Mouse (Mus musculus): ENCODE measurements around the gene Naxd. TPM values are rescaled to one million over a fixed set of nuclear protein-coding genes. Genes with fewer than 3 reads are reported as not detected.
"Not testable (repeated sequence)": the region's sequence is repeated elsewhere in the genome, so short reads cannot be mapped to it uniquely, and the experiment has no call there.

The Naxd gene
- total RNA-seq, 4 experiments from 2014 or later = 48.7 to 62.5 (median 56.0) TPM

DNA sequence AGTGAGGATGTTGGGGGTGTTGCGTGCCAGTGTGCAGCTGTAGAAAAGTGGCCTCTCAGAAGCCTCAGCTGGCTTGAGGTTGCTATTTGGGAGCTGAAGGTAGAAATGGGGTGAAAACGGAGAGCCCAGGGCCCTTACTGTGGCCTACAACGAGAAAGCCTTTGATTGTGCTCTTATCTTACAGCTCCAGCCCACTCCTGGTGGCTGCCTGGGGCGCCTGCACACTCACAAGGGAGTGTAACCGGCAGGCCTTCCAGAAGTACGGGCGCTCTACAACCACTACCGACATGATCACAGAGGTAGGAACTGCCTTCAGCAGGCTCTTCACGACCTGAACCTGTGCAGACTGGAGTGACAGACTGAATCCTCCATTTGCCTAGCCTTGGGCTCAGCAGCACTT is 15.4 kb downstream of the Naxd start:
- no peak for DNase-seq (ENCODE audit: low spot score in 2 of 2)

DNA sequence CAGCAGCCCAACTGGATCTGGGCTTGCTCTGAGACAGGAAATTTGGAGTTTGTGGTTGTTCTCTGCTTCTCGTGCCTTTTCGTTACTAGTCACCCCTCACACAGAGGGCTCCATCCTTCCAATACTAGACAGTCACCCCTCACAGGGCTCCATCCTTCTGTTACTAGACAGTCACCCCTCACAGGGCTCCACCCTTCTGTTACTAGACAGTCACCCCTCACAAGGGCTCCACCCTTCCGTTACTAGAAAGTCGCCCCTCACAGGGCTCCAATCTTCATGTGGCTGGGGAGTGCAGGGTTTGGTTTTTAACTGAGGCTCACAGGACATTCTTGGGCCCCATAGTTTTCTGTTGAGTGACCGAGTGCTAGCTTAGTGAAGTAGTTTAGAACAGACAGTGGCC is 15.9 kb downstream of the Naxd start:
- no peak for DNase-seq (ENCODE audit: low spot score in 2 of 2)

DNA sequence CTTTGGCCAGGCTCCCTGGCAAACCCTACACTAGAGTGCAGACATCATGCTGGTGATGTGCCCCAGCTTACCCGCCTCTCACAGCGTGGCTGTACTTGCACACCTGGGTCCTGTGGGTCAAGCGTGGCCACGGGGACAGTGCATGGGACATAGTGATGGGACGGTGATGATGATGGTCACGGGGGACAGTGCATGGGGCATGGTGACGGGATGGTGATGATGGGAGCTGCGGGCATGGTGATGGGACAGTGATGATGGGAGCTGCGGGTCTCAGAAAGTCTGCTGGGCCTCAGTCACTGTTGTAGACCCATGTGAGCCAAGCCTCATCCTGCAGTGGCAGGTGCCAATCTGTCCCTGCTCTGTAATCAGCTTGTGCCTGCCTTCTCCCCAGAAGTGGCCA is 19.0 kb downstream of the Naxd start:
- no peak for DNase-seq (ENCODE audit: low spot score in 2 of 2)

DNA sequence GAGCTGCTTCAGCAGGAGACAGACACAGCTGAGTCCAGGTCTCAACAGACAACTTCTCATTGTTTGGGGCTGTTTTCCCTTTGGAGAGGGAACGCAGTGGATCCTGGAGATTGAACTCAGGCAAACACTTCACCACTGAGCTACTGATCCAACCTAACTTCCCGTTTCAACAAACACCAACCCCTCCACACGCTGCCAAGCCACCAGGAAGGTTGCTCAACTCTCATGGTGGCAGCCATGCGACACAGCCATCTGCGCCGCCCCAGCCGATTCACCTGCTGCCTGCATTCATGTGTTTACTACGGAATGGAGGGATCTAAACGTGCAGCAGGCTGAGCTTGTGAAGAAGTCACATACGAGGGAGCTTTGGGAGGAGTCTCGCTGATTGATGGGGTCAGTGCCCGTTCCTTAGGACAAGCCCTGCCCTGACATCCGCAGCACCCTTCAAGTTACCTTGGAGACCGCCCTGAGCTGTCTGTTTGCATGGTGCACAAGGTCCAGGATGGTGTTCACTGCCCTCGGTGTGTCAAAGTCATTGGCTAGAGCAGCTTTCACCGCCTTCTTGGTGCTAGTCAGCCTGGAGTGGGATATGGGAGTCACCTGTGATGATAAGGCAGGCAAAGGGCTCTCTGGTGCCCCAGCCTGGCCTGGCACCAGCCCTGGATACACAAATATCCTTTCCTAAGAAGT is 20.2 kb downstream of the Naxd start:
- DNase-seq (ENCODE audit: low spot score in 2 of 2) = no peak

DNA sequence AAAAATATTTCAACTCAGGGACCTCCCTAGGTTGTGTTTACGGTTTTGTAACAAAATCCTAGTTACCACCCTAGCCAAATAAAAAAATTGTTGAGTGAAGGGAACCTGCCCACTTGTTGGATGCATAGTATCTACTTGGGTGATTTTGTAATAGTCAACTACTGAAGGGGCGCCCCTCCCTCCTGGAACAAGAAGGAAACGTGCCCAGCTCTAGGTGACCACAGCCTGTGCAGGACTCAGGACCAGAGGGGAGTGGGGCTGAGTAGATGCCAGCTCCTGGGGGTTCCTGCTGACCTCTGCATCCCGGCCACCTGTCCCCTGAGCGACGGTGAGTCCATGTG is 20.7 kb downstream of the Naxd start:
- no peak for DNase-seq (ENCODE audit: low spot score in 2 of 2)

DNA sequence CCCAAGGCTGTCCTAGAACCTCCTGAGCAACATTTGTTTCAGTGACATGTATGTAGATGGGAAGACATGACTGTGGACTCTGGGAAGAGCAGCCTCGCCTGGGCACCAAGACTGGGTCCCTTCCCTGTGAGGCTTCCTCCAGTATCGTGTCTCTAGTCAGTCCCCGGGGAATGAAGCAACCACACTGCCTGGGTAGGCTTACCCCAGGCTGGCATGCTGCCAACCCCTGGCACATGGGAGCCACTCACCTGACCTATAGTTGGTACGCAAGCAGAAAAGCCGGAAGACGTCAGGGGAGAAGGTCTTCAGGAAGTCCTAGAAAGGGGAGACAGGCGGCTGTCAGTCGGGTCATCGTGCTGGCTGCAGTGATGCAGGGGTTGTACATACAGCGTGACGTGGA is 21.4 kb downstream of the Naxd start:
- DNase-seq (ENCODE audit: low spot score in 2 of 2) = no peak

DNA sequence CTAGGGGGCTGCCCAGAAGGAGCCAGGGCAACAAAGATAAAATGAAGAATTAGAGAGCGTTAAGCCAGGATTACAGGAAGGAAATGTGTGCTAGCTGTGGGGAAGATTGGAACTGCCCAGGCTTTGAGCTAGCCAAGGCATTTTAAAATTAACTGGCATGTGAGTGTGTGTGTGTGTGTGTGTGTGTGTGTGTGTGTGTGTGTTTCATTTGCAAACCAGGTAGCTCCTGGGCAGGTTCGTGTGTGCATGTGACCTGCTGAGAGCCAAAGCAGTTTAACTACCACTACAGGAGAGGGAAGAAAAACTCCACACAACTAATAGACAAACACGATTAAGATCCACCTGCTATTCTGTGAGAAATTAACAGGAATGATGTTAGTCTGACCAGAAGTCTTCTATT is 26.0 kb downstream of the Naxd start:
- no peak for DNase-seq (ENCODE audit: low spot score in 2 of 2)

DNA sequence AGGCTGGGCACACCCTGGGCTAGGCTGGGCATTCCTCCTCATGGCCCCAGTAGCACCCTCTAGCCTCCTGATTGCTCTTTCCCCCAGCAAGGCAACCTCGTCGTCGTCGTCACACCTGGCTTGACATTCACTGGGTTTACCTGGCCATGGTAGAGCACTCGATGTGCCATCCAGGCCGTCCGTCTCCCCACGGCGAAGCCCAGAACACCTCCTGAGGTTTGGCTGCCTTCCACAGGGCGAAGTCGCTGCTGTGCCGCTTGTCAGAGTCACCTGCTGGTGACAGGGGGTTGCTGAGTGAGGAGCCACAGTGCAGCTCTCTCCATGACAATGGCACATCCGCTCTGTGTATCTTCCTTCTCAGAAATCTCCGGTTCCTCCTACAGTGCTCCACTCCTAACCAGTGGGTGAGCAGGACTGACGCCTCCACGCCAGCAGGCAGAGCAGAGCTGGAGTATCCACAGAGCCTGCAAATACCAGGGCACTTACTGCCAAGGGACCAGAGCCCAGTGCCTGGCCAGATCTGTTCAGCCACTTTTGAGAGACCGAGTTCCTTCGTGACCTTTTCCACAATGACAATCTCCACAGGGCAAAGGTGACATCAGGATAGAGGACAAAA is 33.0 kb downstream of the Naxd start:
- peak in 1 of 2 experiments; percentile 24 for DNase-seq (ENCODE audit: low spot score in 2 of 2)

DNA sequence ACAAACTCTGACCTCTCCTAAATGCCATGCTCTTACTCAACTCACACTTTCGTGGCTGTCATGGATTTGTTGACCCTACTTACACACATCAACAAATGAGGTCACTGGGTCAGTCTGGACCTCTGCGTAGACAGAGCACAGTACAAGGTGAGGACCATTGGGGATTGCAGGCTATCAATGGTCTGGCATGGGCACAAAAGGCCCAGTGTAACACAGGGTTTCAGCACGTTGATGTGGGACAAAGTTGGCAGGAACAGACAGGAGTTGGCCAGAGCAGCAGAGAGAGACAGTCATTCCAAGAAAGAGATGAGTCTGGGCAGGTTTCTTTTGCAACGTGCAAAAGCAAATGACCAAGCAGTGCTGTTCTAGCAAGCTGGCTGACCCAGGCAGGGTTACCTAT is 33.5 kb downstream of the Naxd start:
- no peak for DNase-seq (ENCODE audit: low spot score in 2 of 2)

DNA sequence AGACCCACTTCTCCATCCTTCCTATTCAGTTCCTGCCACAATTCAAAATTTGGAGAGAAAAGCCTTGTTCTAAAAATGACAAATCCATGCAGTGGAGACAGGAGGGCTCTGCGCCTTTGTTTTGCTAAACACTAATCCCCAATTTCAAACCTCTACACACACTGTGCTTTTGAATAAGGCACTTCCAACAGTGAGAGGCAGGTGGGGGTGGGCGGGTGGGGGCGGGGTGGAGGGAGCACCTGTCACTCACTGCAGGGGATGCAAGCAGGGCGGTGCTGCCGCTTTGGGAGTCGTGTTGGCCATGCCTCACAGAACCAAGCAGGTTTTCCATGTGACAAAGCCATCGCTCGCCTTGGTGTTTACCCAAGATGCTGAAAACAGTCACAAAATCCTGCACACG is 37.2 kb downstream of the Naxd start:
- no peak for DNase-seq (ENCODE audit: low spot score in 2 of 2)

DNA sequence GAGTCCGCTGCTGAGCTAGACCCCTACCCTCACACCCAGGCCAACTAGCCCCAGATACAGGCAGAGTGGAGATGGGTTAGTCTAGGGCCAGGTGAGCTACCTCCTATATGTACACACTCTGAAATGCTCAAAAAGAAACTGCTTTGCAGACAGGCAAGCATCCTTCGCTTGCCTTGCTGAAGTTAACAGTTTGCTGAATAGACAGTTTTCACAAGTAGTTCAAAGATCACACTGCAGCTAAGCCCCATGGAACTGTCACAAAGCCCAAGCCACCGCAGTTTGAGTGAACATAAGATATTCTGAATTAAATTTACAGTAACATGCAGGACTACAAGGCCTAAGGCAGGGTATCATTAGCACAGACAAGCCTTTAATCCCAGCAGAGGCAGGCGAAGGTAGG is 41.7 kb downstream of the Naxd start:
- DNase-seq (ENCODE audit: low spot score in 2 of 2) = no peak

DNA sequence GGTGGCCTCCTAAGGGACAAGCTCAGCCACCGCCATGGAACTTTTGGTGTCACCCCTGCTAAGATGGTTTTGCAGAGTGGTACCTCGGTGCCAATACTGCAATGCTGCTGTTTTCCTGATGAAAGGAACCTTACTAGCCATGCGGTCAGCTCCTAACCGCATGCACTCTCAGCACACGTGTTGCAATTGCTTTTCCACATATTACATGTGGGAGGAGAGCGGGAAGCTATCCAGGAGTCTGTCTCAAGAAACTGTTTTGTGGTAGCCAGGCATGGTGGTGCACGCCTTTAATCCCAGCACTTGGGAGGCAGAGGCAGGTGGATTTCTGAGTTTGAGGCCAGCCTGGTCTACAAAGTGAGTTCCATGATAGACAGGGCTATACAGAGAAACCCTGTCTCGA is 42.9 kb downstream of the Naxd start:
- no peak for DNase-seq (ENCODE audit: low spot score in 2 of 2)

DNA sequence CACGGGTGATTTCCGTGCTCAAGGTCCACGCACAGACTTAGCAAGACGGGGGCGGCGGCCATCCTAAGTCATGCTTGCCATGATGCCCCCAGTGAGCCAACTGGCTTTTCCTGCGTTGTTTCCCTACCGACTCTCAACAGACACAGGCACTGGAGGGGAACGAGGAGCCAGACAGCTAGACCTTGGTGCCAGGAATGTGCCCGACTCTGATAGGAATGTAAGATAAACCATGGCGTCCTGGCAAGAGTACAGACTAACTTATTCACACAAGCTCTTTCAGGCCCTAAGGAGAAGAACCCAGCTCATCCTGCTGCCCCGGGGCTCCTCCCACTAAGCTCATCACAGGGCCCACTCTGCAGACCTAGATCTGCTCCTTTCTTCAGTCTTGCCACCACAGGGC is 44.7 kb downstream of the Naxd start:
- no peak for DNase-seq (ENCODE audit: low spot score in 2 of 2)

DNA sequence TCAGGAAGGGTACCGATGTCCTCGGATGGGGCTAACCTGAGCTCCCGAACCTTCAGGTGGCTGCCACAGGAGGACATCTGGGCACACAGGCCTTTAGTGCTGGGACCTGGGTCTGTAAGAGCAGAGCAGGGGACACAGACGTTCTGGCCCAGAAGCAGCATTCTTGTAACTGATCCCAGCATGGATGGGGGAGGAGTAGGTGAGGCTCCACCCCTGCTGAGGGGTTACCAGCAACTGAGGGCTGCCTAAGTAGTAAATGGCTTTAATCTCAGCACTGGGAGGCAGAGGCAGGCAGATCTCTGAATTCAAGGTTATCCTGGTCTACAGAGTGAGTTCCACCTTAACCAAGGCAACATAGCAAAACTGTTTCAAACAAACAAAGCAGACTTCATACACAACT is 45.6 kb downstream of the Naxd start:
- no peak for DNase-seq (ENCODE audit: low spot score in 2 of 2)

DNA sequence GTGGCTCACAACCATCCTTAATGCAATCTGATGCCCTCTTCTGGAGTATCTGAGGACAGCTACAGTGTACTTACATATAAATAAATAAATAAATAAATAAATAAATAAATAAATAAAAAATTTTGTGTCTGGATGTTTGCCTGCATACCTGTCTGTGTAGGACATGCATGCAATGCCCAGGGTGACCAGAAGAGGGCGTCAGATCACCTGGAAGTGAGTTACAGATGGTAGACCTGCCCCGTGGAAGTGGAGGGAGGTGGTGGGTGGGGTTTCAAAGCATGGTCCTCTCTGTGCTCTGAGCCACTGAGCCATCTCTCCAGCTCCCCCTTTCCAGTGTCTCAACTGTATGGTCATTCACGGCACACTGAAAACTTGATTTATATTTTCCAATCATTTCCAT is 47.1 kb downstream of the Naxd start:
- DNase-seq (ENCODE audit: low spot score in 2 of 2) = peak in 1 of 2 experiments; percentile 30

DNA sequence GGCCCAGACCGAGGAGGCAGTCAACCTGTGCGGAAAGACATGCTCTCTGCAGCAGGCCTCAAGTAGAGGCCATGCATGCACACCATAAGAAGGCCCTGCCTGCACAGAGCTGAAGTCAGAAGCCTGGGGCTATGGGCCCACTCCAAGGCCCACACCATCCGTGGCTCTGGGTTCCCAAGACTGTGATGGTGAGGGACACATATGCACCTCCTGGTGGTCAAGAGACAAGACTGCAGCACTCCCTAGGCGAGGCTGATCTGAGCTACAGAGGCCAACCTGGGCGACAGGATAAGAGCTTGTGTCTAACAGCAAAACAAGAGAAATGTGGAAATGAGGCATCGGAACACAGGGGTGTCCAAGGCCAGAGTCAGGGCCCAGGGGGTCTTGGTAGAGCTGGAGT is 49.8 kb downstream of the Naxd start:
- no peak for DNase-seq (ENCODE audit: low spot score in 2 of 2)

DNA sequence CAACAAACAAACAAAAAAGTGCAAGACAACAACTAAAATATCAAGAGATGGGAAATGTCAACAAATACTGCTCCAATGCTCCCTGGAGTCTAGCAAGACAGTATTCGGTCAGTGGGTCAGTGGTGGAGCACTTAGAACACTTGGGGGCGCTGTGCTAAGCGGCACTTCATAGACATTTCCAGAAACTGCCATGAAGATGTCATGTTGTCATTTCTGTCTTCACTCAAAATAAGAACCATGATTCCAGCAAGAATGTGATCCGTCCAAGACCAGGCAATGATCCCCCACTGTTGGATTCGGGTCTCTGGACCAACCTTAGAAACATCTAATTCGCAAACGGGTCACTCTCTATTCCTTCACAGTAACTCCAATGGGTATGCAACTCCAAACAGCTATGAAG is 52.4 kb downstream of the Naxd start:
- DNase-seq (ENCODE audit: low spot score in 2 of 2) = no peak

DNA sequence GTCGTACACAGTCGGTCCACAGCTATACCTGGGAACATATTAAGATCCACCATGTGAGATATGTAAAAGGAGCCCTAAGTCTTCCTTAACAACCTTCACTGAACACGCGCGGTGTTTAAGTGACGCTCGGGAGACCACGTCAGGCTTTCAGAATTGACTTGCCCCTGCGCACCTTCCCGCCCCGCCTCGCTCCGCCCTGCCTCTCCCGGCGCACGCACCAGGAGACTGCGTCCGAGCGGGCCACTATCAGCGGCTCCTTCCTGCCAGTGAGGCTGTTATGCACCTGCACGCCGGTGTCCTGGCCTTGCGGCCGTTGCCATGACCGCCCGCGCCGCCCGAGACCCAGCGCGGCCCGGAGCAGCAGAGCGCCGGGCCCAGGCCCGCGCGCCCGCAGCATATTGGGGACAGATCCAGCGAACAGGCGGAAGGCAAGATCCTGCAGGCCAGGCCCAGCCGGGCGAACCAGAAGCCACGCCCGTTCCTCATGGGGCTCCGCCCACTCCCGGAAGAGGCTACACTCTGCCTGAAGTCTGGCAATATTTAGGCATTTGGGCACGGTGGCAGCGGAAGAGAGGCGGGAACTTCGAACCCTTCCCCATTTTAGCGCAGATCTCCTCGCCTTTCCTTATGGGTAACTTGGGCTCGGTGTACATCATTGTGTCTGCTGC is 53.1 kb downstream of the Naxd start, which contains the start of gene Cars2:
Gene Cars2, minus strand, starts transcription at position 503 of the 668 bp plus-strand sequence.
- peak; percentile 79 to 86 for DNase-seq (ENCODE audit: low spot score in 2 of 2)

DNA sequence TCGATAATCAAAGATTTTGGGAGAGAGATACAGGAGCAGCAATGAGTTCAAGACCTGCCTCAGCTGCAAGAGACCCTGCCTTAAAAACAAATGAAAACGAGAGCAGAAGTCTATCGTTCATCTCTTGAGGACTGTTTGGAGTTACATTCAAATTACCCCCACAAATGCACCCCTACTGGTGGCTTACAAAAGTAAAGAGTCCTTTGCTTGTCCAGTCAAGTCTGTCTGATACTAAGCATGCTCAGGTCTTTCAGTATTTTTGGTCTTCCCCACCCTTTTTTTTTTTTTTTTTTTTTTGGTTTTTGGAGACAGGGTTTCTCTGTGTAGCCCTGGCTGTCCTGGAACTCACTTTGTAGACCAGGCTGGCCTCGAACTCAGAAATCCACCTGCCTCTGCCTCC is 54.2 kb downstream of the Naxd start:
- DNase-seq (ENCODE audit: low spot score in 2 of 2) = not testable (repeated sequence)

DNA sequence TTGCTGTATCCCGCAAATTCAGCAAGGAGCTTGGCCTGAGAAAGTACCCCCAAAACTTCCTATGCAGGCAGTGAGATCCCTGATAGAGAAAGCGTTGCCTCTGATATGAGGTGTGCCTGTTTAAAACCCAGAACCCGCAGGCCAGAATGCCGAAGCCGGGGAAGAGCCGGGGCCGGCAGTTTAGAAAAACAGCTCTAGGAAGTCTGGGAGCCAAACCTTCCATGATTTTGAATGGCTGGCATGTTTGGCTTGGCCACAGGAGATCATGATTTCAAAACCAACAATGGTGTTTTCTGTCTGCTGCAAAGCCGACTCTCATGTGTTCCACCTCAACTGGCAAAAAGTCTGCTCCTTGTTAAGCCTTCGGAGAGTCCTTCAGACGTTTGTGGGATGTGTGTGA is 55.1 kb downstream of the Naxd start:
- DNase-seq (ENCODE audit: low spot score in 2 of 2) = no peak

DNA sequence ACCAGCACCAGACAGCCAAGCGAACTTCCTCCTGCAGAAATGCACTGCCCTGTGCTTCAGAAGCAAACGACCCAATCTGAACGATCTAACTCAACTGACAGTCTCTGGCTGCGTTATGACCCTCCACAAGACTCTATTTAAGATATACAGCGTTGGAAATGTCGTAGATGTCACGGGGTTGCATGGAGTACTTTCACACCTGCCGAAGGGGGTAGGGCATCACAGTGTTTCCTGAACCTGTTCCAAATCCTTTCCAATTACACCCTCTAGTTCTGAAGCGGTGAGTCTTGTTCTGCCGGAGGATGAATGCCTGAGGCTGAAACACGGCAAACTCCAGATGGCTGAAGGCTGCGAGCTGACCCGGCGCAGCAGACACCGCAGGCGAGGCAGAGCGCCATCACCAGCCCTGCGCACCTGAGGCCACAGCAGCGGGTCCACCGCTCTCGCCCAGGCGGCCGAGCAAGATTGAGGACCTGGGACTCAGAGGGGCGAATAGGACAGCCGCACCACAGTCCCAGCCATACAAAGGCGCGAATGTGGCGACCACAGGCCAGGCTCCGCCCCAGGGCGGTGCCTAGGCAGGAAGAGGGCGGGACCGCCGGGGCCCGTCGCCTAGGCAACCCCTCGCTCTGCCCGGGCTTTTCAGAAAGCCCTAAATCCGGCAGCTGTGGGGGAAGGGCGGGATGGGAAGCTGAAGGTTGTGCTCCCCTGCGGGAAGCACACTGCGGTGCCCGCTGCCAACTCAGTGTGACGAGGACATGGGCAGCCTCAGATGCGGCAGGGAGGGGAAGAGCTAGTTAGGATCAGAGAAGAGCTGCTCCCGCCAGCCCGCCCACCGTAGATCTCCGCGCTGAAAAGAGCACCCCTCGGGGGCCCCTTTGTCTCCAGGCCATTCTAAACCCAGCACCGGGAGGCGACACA is 57.8 kb downstream of the Naxd start, which contains the start of gene Ing1:
Gene Ing1, plus strand, starts transcription at position 773 of the 921 bp plus-strand sequence.
- peak; percentile 93 to 96 for DNase-seq (ENCODE audit: low spot score in 2 of 2)
